Mouse (Mus musculus) embryonic facial prominence, embryonic 11.5 days (tissue): ENCODE measurements at regions not wholly inside any gene's neighbourhood (a gene's known extent, or its start where the extent isn't known, plus 50 kb on each side); places are given as distances from the start of the nearest gene placed in this dataset.

Experiments
- ATAC-seq: fragments of 200-750 bp; cut with Nextera tagmentation; replicated peaks from 2 replicates; pipeline ENCODE4 v1.8.0; 2017; ENCODE audit warnings: low read depth; ENCODE audit not compliant: insufficient number of reproducible peaks, low FRiP score, low TSS enrichment
- DNase-seq: peaks from one replicate; pipeline ENCODE4 v3.0.0-alpha.2; 2015; ENCODE audit warnings: low spot score
- H3K27ac ChIP-seq: fragments of 300-500 bp; sonication (generic); replicated peaks from 2 replicates; pipeline ENCODE4 v1.5.1; 2014; ENCODE audit warnings: mild to moderate bottlenecking, low read depth, low read length, control low read depth
- H3K27me3 ChIP-seq: fragments of 300-500 bp; sonication (generic); 2 replicates; pipeline ENCODE4 v1.6.1; 2014; ENCODE audit warnings: mild to moderate bottlenecking, low read length, moderate library complexity, mixed read lengths; ENCODE audit not compliant: control insufficient read depth, insufficient read depth
- H3K36me3 ChIP-seq: fragments of 300-500 bp; sonication (generic); replicated peaks from 2 replicates; pipeline ENCODE4 v1.6.1; 2014; ENCODE audit warnings: low read depth, mild to moderate bottlenecking, low read length, moderate library complexity, mixed read lengths; ENCODE audit not compliant: control insufficient read depth, insufficient read depth
- H3K4me1 ChIP-seq: fragments of 300-500 bp; sonication (generic); 2 replicates; pipeline ENCODE4 v1.6.1; 2014; ENCODE audit warnings: low read length, mixed read lengths; ENCODE audit not compliant: control insufficient read depth, insufficient read depth
- H3K4me2 ChIP-seq: fragments of 300-500 bp; sonication (generic); 2 replicates; pipeline ENCODE4 v1.6.1; 2014; ENCODE audit warnings: low read depth, mild to moderate bottlenecking, control low read depth, low read length, moderate library complexity
- H3K4me3 ChIP-seq: fragments of 300-500 bp; sonication (generic); 2 replicates; pipeline ENCODE4 v1.5.1; 2014; ENCODE audit warnings: low read depth, low read length, control low read depth
- H3K9ac ChIP-seq: fragments of 300-500 bp; sonication (generic); replicated peaks from 2 replicates; pipeline ENCODE4 v1.6.1; 2014; ENCODE audit warnings: mild to moderate bottlenecking, control low read depth, low read length
- H3K9me3 ChIP-seq: fragments of 300-500 bp; sonication (generic); replicated peaks from 2 replicates; pipeline ENCODE4 v1.6.1; 2016; ENCODE audit warnings: mild to moderate bottlenecking, low read length, inconsistent platforms, mixed read lengths; ENCODE audit not compliant: control insufficient read depth
- WGBS: fragments of 180-500 bp; shearing (Covaris S2); extraction: QIAGEN DNeasy Blood & Tissue Kit; methylation state at CpG from one replicate; pipeline ENCODE4 v1.1.7; 2014; 5-methylcytosine and 5-hydroxymethylcytosine counted together

DNA sequence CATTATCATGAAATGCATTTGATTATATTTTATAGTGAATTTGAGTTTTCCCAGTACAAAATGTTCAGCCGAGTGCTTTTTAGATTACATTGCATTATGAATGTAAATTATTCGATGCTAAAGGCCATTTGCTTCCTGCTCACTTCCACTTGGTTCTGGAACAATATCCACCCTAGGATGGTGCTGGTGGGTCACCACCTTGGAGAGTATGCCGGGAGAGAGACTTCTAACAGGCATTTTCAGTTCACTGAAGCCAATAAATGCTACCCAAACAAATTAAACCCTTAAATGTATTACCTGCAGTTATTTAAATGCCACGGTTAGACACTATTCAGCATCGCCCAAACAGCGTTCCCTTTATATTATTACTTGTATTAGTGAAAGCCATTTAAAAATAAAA is 159.6 kb downstream of the 1190002N15Rik start:
- Histone ChIP-seq H3K27ac (no peak overlapping the region), H3K4me1 (no peaks in the 10 kb centered on the region), H3K36me3 (no peaks in the 10 kb centered on the region), H3K27me3 (no peaks in the 10 kb centered on the region), H3K9ac (no peak overlapping the region), H3K9me3 (no peaks in the 10 kb centered on the region), H3K4me3 (no peak overlapping the region), H3K4me2 (no peak overlapping the region)
- DNase-seq (no peak), ATAC-seq (no peak)
- WGBS = 82% methylated on average over 6 of the region's 6 CpGs

DNA sequence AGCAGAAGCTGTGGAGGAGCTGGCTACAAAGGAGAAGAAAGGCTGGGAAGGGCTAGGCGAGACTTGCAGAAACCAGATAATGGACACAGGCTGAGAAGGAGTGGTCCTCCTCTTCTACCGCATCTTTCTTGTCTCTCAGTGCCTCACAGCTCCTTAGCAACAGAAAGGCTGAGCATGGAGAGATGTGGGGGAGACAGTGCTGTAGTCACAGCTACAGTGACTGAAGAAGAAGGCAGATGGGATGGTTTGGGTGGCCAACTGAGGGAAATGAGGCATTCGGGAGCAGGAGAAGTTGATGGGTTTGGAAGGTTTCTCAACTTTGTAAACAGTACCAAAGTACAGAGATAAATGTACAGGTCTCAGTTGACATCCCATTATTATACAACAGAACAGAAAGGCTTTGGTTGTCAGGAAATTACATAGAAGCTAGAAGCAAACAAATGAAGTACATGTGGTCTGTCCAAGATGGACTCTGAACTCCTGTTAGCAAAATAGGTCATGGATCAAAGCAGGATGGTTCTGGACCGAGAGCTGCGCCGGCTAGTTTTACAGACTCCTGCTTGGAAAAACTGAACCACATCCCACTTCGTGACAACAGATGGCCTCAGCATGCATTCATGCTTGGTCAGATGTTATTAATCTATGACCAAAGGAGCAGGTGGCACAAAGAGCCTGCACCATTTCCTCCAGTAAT is 160.4 kb downstream of the 1190002N15Rik start:
- DNase-seq (no peak), ATAC-seq (no peak)
- H3K4me2 ChIP-seq = no peak overlapping the region
- no peak overlapping the region for H3K4me3 ChIP-seq
- H3K27ac ChIP-seq = no peak overlapping the region
- H3K36me3 ChIP-seq = no peaks in the 10 kb centered on the region
- H3K9ac ChIP-seq = no peak overlapping the region
- H3K4me1 ChIP-seq = no peaks in the 10 kb centered on the region
- WGBS = 64% methylated on average over 7 of the region's 7 CpGs
- no peaks in the 10 kb centered on the region for H3K9me3 ChIP-seq
- no peaks in the 10 kb centered on the region for H3K27me3 ChIP-seq

DNA sequence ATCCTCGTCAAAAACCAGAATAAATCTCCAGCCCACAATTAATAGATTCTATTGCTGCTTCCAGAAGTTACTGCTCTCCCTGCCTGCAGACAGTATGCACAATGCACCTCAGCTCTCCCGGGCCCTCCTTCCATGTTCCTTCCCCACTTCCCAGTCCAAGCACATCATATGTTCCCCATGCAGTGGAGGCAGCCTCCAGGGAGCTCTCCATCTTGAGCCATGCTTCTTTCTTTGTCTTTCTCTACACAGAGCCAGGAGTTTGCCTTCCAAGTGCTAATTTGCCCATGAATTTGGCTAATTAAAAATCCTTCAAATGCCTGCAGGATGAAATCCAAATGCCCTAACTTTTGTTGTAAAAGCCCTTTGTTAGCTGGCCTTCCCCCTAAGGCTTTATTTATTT is 166.9 kb downstream of the 1190002N15Rik start:
- no peak for DNase-seq

DNA sequence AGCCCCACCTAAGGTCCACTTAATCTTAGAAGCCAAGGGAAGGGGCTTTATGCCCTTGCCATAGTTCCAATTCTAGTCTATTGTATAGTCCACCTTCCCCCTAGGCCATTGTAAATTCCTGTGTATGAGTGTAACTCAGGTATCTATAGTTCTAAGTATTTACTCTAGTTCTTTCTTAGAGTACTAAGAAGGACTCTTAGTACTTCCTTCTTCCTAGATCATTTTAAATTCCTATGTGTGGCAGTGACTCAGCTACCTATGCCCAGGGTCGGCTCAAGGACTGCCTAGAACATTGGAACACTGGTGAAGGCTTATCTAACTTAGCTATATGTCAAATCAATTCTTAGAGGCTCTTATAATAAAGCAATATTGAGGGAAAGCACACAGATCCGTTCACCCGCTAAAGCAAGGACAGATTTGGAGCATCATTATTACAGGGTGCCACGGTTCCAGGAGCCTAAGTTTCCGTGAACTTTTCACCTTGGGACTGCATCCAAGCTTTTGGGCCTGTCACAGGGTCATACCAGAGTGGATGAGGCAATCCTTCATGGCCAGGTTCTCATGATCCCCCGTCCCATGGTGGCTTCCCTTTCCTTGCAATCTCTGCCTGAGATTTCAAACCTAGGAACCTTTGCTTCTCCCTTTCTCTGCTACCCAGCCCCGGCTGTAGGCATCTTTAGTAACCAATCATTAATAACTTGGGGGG is 169.5 kb downstream of the 1190002N15Rik start:
- 89% methylated on average over 7 of the region's 7 CpGs for WGBS
- ATAC-seq (no peak), DNase-seq (no peak)
- H3K9ac ChIP-seq = no peak overlapping the region
- H3K4me2 ChIP-seq = no peak overlapping the region
- no peak overlapping the region for H3K27ac ChIP-seq
- no peaks in the 10 kb centered on the region for H3K36me3 ChIP-seq
- H3K9me3 ChIP-seq = no peaks in the 10 kb centered on the region
- no peaks in the 10 kb centered on the region for H3K4me1 ChIP-seq
- no peak overlapping the region for H3K4me3 ChIP-seq
- no peaks in the 10 kb centered on the region for H3K27me3 ChIP-seq

More for the DNA sequence above, 166.9 kb downstream of the 1190002N15Rik start:
- WGBS = 74% methylated on average over 2 of the region's 2 CpGs
- Histone ChIP-seq H3K27ac (no peak overlapping the region), H3K9me3 (no peaks in the 10 kb centered on the region), H3K9ac (no peak overlapping the region), H3K4me3 (no peak overlapping the region), H3K4me2 (no peak overlapping the region), H3K4me1 (no peaks in the 10 kb centered on the region), H3K27me3 (no peaks in the 10 kb centered on the region), H3K36me3 (no peaks in the 10 kb centered on the region)
- ATAC-seq = no peak

DNA sequence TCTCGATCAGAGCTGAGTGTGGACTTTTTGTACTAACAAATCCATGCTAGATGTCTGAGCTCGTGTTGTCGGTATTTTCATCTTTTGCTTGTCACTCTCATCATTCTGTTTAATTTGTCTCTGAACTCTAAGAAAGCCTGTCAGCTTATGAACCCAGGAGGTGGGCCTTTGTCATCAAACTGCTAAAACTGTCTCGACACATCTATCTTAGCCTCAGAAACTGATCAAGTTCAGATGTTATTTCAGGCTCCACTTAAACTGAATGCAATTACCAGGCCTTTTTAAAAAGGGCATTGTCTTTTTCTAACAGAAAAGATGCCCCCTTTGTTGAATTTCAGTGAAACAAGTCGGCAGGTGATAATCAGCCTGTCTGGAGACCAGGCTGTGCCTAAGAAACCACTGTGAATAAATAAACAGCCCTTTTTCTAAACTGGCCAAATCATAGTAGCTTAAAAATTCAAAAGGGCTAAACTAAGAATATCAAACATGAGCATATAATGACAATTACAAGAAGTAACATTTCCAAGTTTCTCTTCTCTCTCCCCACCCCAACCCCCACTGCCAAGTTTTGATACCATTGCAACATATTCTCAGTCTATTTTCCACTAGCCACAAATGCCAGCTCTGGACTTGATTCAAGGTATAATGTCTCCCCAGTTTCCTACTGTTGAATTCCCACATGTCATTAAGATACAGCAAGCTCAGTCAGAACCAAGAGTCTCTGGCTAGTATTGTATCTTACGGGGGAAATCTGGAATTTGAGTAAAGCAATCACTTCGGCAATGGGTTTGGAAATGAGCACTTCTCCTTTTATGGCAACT is 175.8 kb downstream of the 1190002N15Rik start:
- Histone ChIP-seq H3K9ac (no peak overlapping the region), H3K27ac (no peak overlapping the region), H3K4me3 (no peak overlapping the region), H3K4me2 (no peak overlapping the region), H3K27me3 (no peaks in the 10 kb centered on the region), H3K4me1 (no peaks in the 10 kb centered on the region), H3K9me3 (no peaks in the 10 kb centered on the region), H3K36me3 (no peaks in the 10 kb centered on the region)
- ATAC-seq = no peak
- WGBS = 58% methylated on average over 7 of the region's 7 CpGs
- no peak for DNase-seq

DNA sequence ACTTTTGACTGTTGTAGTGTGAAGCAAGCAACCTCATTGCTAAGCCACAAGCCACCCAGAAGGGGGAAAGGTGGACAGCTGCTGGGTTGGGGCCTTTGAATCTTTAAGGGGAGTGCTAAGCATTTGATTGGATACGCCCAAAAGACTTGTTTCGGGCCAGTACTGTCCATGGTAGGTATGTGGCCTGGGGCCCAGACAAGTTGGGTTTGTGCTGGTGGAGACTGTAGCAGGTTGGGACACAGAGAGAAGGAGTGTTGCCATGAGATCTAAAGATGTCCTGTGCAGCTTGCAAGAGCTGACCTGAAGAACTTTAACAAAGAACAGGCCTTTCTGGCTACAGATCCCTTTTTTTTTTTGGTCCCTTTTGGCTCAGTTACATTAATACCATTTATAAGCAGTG is 176.9 kb downstream of the 1190002N15Rik start:
- H3K36me3 ChIP-seq = no peaks in the 10 kb centered on the region
- WGBS = 86% methylated on average over 2 of the region's 2 CpGs
- no peak overlapping the region for H3K4me2 ChIP-seq
- H3K9ac ChIP-seq = no peak overlapping the region
- DNase-seq (no peak), ATAC-seq (no peak)
- no peak overlapping the region for H3K27ac ChIP-seq
- H3K4me1 ChIP-seq = no peaks in the 10 kb centered on the region
- H3K27me3 ChIP-seq = no peaks in the 10 kb centered on the region
- H3K4me3 ChIP-seq = no peak overlapping the region
- H3K9me3 ChIP-seq = no peaks in the 10 kb centered on the region

DNA sequence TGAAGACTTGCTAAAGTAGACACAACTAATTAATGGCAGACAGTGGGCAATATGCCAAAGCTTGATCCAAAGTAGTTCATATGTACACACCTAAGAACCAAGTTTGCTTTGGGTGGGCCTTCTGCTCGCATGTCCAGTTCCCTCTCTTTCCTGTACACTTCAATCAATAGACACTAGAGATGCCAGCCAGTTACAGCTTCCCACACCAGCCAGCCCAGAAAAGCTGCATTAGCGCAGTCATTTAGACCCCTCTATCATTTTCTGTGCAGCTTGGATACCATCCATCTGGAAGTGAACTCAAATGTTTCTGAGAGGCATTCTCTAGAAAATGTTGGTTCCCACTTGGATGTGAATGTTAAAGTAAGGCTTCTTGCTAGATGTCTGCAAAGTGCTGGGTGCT is 179.7 kb downstream of the 1190002N15Rik start:
- Histone ChIP-seq H3K27me3 (no peaks in the 10 kb centered on the region), H3K27ac (no peak overlapping the region)
- 94% methylated on average over 2 of the region's 2 CpGs for WGBS

DNA sequence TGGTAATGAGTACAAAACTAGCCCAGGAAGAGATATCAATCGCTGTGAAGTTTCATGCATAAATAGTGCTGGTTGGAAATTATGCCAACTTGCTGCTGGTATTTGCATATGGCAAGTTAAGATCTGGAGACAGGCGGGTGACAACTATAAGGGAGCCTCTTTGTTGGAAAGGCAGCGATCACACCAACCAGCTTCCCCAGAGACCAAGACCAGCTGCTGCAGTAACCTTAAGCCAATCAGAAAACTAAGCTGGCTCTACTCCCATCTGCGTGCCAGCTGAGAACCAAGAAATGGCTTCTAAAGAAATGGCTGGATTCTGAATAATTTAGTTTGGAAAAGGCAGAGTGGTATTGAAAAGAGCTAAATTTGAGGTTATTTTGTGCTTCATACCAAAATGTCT is 195.9 kb downstream of the 1190002N15Rik start:
- no peak overlapping the region for H3K9ac ChIP-seq
- ATAC-seq (no peak), DNase-seq (no peak)
- no peaks in the 10 kb centered on the region for H3K27me3 ChIP-seq
- no peaks in the 10 kb centered on the region for H3K36me3 ChIP-seq
- no peak overlapping the region for H3K4me3 ChIP-seq
- H3K4me2 ChIP-seq = no peak overlapping the region
- 81% methylated on average over 4 of the region's 4 CpGs for WGBS
- no peaks in the 10 kb centered on the region for H3K9me3 ChIP-seq
- no peak overlapping the region for H3K27ac ChIP-seq
- H3K4me1 ChIP-seq = no peaks in the 10 kb centered on the region

More for the DNA sequence above, 179.7 kb downstream of the 1190002N15Rik start:
- ATAC-seq (no peak), DNase-seq (no peak)
- H3K4me3 ChIP-seq = no peak overlapping the region
- H3K4me2 ChIP-seq = no peak overlapping the region
- H3K9ac ChIP-seq = no peak overlapping the region
- H3K9me3 ChIP-seq = no peaks in the 10 kb centered on the region
- H3K36me3 ChIP-seq = no peaks in the 10 kb centered on the region
- no peaks in the 10 kb centered on the region for H3K4me1 ChIP-seq
